Mouse (Mus musculus) olfactory bulb, adult 2 months (tissue): ENCODE measurements around the gene Sbk1. TPM values are rescaled to one million over a fixed set of nuclear protein-coding genes. Genes with fewer than 3 reads are reported as not detected.
A peak's percentile ranks its signal among the peaks of the same experiment; 100 is the strongest.

Source experiments
- H3K27ac ChIP-seq: fragments of 200-500 bp; 2 replicates; pipeline ENCODE4 v1.5.1; 2012; ENCODE audit warnings: low read depth, low read length; ENCODE audit not compliant: insufficient read depth
- H3K4me1 ChIP-seq: fragments of 200-500 bp; 2 replicates; pipeline ENCODE4 v1.6.1; 2012; ENCODE audit warnings: low read length; ENCODE audit not compliant: control insufficient read depth, insufficient read depth
- H3K4me3 ChIP-seq: fragments of 200-500 bp; 2 replicates; pipeline ENCODE4 v1.5.1; 2012; ENCODE audit warnings: mild to moderate bottlenecking, low read depth, low read length, moderate library complexity; ENCODE audit not compliant: insufficient read depth
- CTCF ChIP-seq: fragments of 200-500 bp; IDR thresholded peaks from 2 replicates; pipeline ENCODE4 v1.5.1; 2012; ENCODE audit warnings: low read depth, mild to moderate bottlenecking, low read length, moderate library complexity; ENCODE audit not compliant: insufficient read depth
- POLR2A ChIP-seq: fragments of 200-500 bp; IDR thresholded peaks from 2 replicates; pipeline ENCODE4 v1.6.1; 2012; ENCODE audit warnings: mild to moderate bottlenecking, low read depth, low read length, moderate library complexity; ENCODE audit not compliant: insufficient read depth
- WGBS: fragments of 180-500 bp; shearing (Covaris S2); methylation state at CpG from one replicate; pipeline ENCODE4 v1.1.7; 2018; 5-methylcytosine and 5-hydroxymethylcytosine counted together
- polyA plus RNA-seq: library from polyadenylated mRNA; stranded (reverse); fragments of >200 nt; gene quantifications from 2 replicates; pipeline ENCODE4 v1.2.4, GENCODE M21; 2012; ENCODE audit warnings: low replicate concordance; ENCODE audit not compliant: missing spikeins, insufficient read depth, insufficient read length

The Sbk1 gene
- polyA plus RNA-seq, 1 experiment: not detected

- H3K4me3 ChIP-seq: no peak overlapping the region
These were observed 11.9 kb upstream of the Sbk1 start for GRCm38 (mm10) chr7:126260280-126261210.

GRCm38 (mm10) chr7:126261823-126262222 lies 10.6 kb upstream of the Sbk1 start:
- peaks cover 18% of the 10 kb centered on the region for H3K4me1 ChIP-seq
- 86% methylated on average over 4 of the region's 4 CpGs for WGBS
- no peak overlapping the region for H3K27ac ChIP-seq
- H3K4me3 ChIP-seq: no peak overlapping the region
- TF ChIP-seq CTCF (no peak), POLR2A (no peak)

More at GRCm38 (mm10) chr7:126260280-126261210, 11.9 kb upstream of the Sbk1 start:
- WGBS: 11% methylated on average over 18 of the region's 18 CpGs
- H3K27ac ChIP-seq: no peak overlapping the region
- peak; percentile 65 for TF ChIP-seq CTCF
- TF ChIP-seq POLR2A: no peak
- H3K4me1 ChIP-seq: peaks cover 10% of the 10 kb centered on the region

- no peak overlapping the region for H3K27ac ChIP-seq
- TF ChIP-seq POLR2A: no peak
- TF ChIP-seq CTCF: no peak
- H3K4me3 ChIP-seq: no peak overlapping the region
- WGBS: 15% methylated on average over 7 of the region's 7 CpGs
- H3K4me1 ChIP-seq: peaks cover 22% of the 10 kb centered on the region
These were observed 8.5 kb upstream of the Sbk1 start for GRCm38 (mm10) chr7:126263964-126264363.

GRCm38 (mm10) chr7:126265949-126266348 lies 6.5 kb upstream of the Sbk1 start:
- Histone ChIP-seq H3K27ac (no peak overlapping the region), H3K4me3 (no peak overlapping the region), H3K4me1 (peaks cover 22% of the 10 kb centered on the region)
- WGBS: 30% methylated on average over 9 of the region's 9 CpGs
- TF ChIP-seq POLR2A (no peak), CTCF (no peak)

GRCm38 (mm10) chr7:126266372-126266870 lies 6.0 kb upstream of the Sbk1 start:
- Histone ChIP-seq H3K4me3 (no peak overlapping the region), H3K4me1 (peaks cover 25% of the 10 kb centered on the region), H3K27ac (no peak overlapping the region)
- 73% methylated on average over 4 of the region's 4 CpGs for WGBS
- TF ChIP-seq CTCF: no peak
- no peak for TF ChIP-seq POLR2A

- no peak overlapping the region for H3K4me3 ChIP-seq
- TF ChIP-seq CTCF (no peak), POLR2A (no peak)
- 49% methylated on average over 8 of the region's 8 CpGs for WGBS
- H3K4me1 ChIP-seq: peaks cover 25% of the 10 kb centered on the region
- H3K27ac ChIP-seq: no peak overlapping the region
These were observed 4.8 kb upstream of the Sbk1 start for GRCm38 (mm10) chr7:126267606-126268005.

GRCm38 (mm10) chr7:126272770-126273311 lies 422 bp downstream of the Sbk1 start:
- WGBS: under 1% methylated on average over 38 of the region's 38 CpGs
- Histone ChIP-seq H3K4me3 (peak overlapping the region; percentile 78), H3K4me1 (peaks cover 38% of the 10 kb centered on the region), H3K27ac (peak overlapping the region; percentile 63)
- TF ChIP-seq POLR2A (no peak), CTCF (no peak)

- Histone ChIP-seq H3K4me3 (peak overlapping the region; percentile 78), H3K4me1 (peaks cover 38% of the 10 kb centered on the region), H3K27ac (no peak overlapping the region)
- TF ChIP-seq CTCF (no peak), POLR2A (no peak)
- WGBS: 15% methylated on average over 11 of the region's 11 CpGs
These were observed 1.1 kb downstream of the Sbk1 start for GRCm38 (mm10) chr7:126273351-126274042.

- no peak overlapping the region for H3K27ac ChIP-seq
- 35% methylated on average over 3 of the region's 3 CpGs for WGBS
- TF ChIP-seq CTCF: no peak
- TF ChIP-seq POLR2A: no peak
- peak overlapping the region; percentile 78 for H3K4me3 ChIP-seq
- peaks cover 38% of the 10 kb centered on the region for H3K4me1 ChIP-seq
These were observed 1.7 kb downstream of the Sbk1 start for GRCm38 (mm10) chr7:126274137-126274536.
